Mouse (Mus musculus): Measurements from ENCODE around the gene Tcstv1.
"Not testable (repeated sequence)": the region's sequence is repeated elsewhere in the genome, so short reads cannot be mapped to it uniquely, and the experiment has no call there.

The Tcstv1 gene

DNA sequence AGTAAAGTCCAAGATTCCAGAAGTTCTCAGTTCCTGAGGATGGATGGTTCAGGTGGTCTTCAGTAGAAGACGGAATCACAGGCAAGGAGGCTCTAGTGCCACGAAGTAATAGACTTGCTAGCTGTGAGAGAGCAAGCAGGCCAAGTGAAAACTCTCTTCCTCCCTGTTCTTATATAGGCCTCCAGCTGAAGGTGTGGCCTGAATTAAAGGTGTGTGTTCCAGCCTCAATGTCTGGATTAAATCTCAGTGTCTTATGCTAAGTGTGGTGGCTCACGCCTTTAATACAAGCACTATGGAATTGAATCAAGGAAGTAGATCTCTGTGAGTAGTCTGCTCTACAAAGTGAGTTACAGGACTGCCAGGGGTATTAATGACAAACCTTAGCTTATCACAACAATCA lies at the start of gene Tcstv1:
Gene Tcstv1, minus strand, starts transcription at position 101 of the 400 bp plus-strand sequence.
- CTCF ChIA-PET = not testable (repeated sequence)

DNA sequence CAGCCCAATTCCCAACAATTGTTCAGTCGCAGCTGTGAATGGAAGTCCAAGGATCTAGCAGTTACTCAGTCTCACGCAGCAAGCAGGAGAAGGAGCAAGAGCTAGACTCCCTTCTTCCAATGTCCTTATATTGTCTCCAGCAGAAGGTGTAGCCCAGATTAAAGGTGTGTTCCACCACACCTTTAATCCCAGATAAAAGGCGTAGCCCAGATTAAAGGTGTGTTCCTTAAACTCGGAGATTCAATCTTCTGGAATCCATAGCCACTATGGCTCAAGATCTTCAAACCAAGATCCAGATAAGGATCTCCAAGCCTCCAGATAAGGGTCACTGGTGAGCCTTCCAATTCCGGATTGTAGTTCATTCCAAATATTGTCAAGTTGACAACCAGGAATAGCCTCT lies 34.6 kb upstream of the Tcstv1 start, which contains the start of gene Gm21761:
Gene Gm21761, minus strand, starts transcription at position 101 of the 400 bp plus-strand sequence.
- CTCF ChIA-PET = not testable (repeated sequence)

DNA sequence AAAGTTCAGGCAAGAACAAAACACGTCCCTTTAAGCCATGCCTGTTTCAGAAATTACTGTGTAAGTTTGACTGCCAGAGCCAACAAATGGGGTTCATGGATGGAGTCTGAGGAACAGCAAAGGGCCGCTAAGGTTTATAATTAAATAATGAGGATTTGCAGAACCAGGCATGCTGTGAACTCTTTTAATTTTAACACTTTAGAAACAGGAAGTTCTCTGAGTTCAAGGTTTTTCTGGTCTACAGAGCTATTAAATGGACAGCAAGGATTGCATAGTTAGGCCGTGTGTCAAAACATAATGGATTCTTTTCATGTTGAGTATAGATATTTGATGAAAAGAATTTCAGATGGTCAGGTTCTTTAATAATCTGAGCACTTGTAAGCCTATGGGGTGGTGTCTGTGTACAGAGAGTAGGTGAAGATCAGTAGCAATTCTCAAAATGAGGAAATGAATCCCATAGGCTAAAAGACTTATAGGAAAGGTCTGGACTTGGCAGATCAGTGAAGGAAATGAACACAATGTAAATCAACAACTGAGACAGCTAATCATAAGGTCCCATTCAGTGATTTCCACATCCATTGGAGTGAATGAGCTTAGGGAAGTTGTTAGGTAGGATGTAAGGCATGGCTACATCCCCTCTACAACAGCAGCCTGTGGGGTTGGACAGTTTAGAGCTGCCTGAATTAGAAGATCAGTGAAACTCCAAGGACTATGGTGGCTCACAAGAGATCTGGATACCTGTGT lies 30.2 kb upstream of the Tcstv1 start:
- CTCF ChIA-PET = not testable (repeated sequence)

DNA sequence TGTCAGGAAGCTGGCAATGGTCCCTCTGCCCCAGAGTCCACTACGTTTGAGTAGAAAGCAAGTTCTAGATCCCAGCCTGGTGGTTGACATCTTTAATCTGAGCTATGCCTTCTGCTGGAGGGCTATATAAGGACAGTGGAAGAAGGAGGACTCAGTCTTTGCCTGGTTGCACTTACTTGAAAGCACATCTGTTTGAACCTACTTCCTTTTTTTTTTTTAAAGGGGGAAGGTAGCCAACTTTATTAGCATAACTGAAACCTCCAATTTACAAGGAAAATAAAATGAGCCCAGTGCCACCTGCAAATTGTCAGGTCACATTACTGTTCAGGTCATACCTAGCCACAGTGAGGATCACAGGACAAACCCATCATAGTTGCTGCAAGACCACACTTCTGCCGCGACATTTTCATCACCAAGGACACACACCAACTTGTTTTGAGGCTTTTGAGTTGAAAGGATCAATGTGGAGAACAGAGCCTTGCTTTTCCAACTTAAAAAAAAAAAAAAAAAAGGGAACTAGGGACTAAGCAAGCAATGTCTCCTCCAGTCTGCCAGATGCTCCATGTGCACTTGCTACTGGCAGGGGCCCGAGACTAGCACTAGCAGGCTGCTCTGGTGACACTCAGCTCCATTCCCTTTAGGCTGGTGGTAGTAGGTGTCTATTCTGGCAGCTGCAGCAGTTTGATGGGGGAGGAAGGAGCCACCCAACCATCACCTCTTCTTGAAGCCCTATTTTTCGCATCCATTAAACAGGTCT lies 22.6 kb upstream of the Tcstv1 start:
- CTCF ChIA-PET = not testable (repeated sequence)

DNA sequence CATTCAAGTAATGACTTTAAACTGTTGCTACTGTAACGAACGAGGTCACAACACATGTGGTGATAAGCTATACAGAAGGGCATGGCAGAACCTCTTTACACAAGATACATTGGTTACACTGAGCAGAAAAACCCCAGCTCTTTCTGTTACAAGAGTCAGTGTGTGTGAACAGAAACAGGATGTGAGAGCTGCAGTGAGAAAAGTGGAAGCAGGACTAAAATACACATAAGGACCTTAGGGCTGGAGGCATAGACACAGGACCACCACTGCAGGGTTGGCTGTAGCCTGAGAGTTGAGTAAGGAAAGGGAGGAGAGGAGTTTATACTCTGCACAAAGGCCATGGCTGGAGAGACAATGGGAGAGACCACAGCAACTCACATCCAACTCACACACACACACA lies 21.9 kb upstream of the Tcstv1 start:
- CTCF ChIA-PET = not testable (repeated sequence)

DNA sequence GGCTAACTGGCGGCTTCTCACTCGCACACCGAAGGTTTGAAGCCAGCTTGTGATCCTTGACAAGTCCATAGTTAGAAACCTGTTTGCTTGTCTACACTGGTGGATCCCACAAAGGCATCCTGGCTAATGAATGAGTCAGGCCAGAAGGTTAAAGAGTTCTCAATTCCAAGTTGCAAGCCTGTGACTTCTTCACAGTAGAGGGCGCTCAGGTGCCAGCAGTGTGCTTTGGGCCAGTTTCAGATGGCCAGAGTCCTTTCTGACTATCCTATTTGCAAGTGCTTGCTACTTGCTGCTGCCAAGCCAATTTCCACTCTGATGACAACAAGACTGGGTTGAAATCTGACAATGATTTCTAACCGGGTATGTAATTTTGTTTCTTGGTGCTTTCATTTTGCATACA lies 4.0 kb upstream of the Tcstv1 start:
- CTCF ChIA-PET = not testable (repeated sequence)

DNA sequence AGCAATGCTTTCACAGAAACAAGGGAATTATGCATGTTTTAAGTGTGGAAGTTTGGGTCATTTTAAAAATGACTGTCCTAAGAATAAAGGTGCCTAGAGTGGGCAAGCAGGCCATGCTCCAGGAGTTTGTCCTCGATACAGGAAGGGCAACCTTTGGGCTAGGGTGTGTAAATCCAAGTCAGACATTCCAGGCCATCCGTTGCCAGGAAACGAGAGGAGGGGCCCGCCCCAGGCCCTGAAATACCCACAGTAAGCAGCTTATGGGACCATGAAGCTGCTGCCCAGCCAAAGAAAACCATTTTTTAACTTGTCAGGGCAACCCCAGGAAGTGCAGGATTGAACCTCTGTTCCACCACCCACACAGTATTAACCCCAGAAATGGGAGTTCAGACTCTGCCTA lies 7.7 kb downstream of the Tcstv1 start:
- CTCF ChIA-PET = not testable (repeated sequence)

DNA sequence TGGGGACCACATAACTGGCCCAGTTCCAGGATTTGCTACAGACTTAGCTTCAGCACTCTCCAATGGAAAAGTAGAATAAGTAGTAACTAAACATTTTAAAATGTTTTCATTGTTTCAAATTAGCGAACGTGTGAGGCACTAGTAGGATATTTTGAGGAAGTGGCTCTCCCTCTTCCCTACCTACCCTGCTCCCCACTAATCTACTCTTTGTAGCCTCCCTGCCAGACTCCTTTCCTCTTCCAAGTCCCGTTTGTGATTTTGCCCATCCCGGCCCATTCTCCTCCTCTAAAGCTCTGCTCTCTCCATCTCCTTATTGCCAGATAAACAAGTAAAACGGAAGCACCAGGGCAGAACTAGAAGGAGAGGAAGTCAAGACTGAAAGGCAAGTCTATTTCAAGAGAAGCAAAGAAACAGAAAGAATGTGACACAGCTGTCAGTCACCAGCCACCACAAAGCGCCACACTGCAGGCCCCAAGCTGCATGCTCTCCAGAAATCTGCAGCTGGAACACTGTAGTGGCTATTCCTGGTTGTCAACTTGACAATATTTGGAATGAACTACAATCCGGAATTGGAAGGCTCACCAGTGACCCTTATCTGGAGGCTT lies 30.1 kb downstream of the Tcstv1 start:
- CTCF ChIA-PET = not testable (repeated sequence)

DNA sequence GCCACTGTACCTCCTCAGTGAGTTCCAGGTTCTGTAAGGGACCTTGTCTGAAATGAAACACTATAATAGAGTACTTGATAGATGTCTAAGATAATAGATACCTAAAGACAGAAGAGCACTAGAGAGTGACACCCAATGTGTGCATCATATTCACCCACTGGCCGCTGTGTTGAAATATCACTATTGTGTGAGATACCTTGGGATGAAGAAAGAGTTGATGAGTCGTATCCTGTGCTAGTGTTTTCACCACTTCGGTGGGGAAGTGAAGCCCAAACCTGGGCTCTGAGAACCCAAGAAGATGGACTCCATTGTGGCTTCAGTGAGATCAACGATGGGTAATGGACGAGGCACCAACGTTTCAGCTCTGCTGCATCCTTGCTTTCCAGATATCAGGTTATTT lies 32.2 kb downstream of the Tcstv1 start:
- CTCF ChIA-PET = not testable (repeated sequence)
